Mouse (Mus musculus) intestine, embryonic 16.5 days (tissue): ENCODE measurements at regions not wholly inside any gene's neighbourhood (a gene's known extent, or its start where the extent isn't known, plus 50 kb on each side); places are given as distances from the start of the nearest gene placed in this dataset.

Experiments used
- ATAC-seq: fragments of 200-750 bp; cut with Nextera tagmentation; 2 replicates; pipeline ENCODE4 v1.8.0; 2017; ENCODE audit warnings: moderate TSS enrichment, moderate library complexity
- H3K27ac ChIP-seq: fragments of 300-500 bp; sonication (generic); 2 replicates; pipeline ENCODE4 v1.5.1; 2014; ENCODE audit warnings: mild to moderate bottlenecking, low read length
- H3K27me3 ChIP-seq: fragments of 300-500 bp; sonication (generic); replicated peaks from 2 replicates; pipeline ENCODE4 v1.6.1; 2014; ENCODE audit warnings: low read length, control low read depth, mixed read lengths; ENCODE audit not compliant: control insufficient read depth, insufficient read depth
- H3K36me3 ChIP-seq: fragments of 300-500 bp; sonication (generic); 2 replicates; pipeline ENCODE4 v1.6.1; 2014; ENCODE audit warnings: low read length, control low read depth; ENCODE audit not compliant: control insufficient read depth, insufficient read depth
- H3K4me1 ChIP-seq: fragments of 300-500 bp; sonication (generic); 2 replicates; pipeline ENCODE4 v1.6.1; 2014; ENCODE audit warnings: low read length, control low read depth, mixed read lengths; ENCODE audit not compliant: control insufficient read depth, insufficient read depth
- H3K4me2 ChIP-seq: fragments of 300-500 bp; sonication (generic); 2 replicates; pipeline ENCODE4 v1.6.1; 2014; ENCODE audit warnings: low read depth, low read length, control low read depth
- H3K4me3 ChIP-seq: fragments of 300-500 bp; sonication (generic); 2 replicates; pipeline ENCODE4 v1.5.1; 2014; ENCODE audit warnings: mild to moderate bottlenecking, low read length
- H3K9ac ChIP-seq: fragments of 300-500 bp; sonication (generic); 2 replicates; pipeline ENCODE4 v1.6.1; 2014; ENCODE audit warnings: low read depth, low read length
- H3K9me3 ChIP-seq: fragments of 300-500 bp; sonication (generic); 2 replicates; pipeline ENCODE4 v1.6.1; 2016; ENCODE audit warnings: low read length, control low read depth; ENCODE audit not compliant: control insufficient read depth
- WGBS: fragments of 180-500 bp; shearing (Covaris S2); extraction: QIAGEN DNeasy Blood & Tissue Kit; methylation state at CpG from one replicate; pipeline ENCODE4 v1.1.7; 2014; 5-methylcytosine and 5-hydroxymethylcytosine counted together

- Histone ChIP-seq H3K4me3 (no peak overlapping the region), H3K9ac (no peak overlapping the region), H3K36me3 (no peaks in the 10 kb centered on the region), H3K4me1 (no peaks in the 10 kb centered on the region), H3K4me2 (no peak overlapping the region), H3K9me3 (no peaks in the 10 kb centered on the region), H3K27ac (no peak overlapping the region), H3K27me3 (no peaks in the 10 kb centered on the region)
- 70% methylated on average over 7 of the region's 7 CpGs for WGBS
- no peak for ATAC-seq
These were observed 180.1 kb downstream of the Ube2e3 start for GRCm38 (mm10) chr2:79048020-79048419.

DNA sequence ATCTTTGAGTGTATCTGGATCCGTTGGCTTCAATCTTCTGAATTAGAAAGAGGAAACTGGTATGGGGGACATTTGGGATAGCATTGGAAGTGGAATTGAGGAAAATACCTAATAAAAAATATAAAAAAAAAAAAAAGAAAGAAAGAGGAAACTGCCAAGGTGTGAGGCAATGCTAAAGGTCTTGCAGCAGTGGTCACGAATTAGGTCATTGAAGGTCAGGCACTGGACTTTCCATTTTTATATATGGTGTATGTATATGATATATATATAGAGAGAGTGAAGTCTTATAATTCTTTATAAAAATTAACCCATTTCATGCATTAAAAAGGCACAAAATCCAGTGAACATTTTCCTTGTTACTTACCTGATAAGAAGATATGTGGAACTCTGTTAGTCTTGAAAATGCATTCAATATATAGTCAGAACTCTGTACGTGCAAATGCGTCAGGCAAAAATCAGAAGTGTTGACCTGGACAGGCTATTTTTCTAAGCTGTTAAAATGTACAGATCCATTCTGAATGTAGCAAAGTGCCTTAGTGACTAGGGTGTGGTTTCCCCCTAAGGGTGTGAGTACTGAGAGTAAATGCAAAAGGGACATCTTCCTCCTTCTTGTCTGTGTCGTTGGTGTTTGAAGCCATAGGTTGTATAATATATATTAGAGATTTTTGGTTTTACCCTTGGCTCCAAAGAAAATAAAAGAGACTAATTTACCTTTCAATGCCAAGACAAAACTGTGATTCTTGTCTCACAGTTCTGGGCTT is 181.0 kb downstream of the Ube2e3 start:
- Histone ChIP-seq H3K36me3 (no peaks in the 10 kb centered on the region), H3K9ac (no peak overlapping the region), H3K27me3 (no peaks in the 10 kb centered on the region), H3K27ac (no peak overlapping the region), H3K4me3 (no peak overlapping the region), H3K4me1 (no peaks in the 10 kb centered on the region), H3K4me2 (no peak overlapping the region), H3K9me3 (no peaks in the 10 kb centered on the region)
- WGBS, result 89% methylated on average over 5 of the region's 5 CpGs
- no peak for ATAC-seq

DNA sequence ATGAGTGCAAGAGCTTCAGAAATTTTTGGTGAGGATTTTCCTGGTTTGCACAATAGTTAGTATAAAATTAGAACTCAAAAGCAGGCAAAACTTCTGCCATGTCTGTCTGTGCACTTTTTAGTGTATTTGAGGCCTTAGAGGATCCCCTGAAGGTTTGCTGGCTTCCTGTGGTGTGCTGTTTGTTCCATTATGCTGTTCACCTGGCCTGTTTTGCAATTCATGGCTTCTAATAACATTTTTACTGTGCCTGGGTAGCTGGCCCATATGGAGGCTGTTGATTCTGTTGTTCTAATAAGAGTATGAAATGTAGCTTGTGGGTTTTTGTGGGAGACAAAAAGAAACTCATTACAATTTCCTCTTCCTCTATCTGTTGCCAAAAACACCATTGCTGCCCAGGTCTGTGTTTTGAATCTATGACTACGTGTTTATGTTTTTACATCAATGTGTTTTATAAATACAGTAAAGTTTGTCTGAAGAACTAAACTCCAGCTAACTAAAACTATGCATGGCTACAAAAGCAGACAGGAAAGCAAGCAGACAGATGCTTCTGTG is 182.6 kb downstream of the Ube2e3 start:
- WGBS, result 78% methylated on average over 1 of the region's 1 CpGs
- Histone ChIP-seq H3K4me1 (no peaks in the 10 kb centered on the region), H3K4me3 (no peak overlapping the region), H3K4me2 (no peak overlapping the region), H3K27ac (no peak overlapping the region), H3K27me3 (no peaks in the 10 kb centered on the region), H3K9ac (no peak overlapping the region), H3K36me3 (no peaks in the 10 kb centered on the region), H3K9me3 (no peaks in the 10 kb centered on the region)
- no peak for ATAC-seq

DNA sequence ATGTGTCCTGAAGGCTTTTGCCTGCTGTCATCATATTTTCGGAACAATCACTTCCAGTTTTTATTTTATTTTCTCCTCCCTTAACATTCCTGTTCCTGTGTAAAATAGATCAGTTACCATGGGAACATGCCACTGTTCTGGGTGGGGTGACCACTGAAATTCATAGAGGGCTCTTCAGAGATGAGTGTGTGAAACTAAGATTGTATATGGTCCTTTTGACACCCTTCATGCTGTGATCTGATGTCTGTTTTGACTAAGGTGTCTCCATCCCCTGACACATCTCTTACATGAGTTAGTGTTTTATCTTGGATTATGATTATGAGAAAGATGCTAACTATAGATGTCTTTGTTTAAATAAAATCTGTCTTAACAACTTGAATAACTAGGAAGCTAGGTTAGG is 184.3 kb downstream of the Ube2e3 start:
- H3K9ac ChIP-seq, result no peak overlapping the region
- WGBS, result 82% methylated on average over 1 of the region's 1 CpGs
- no peak overlapping the region for H3K4me3 ChIP-seq
- H3K36me3 ChIP-seq, result no peaks in the 10 kb centered on the region
- no peak overlapping the region for H3K4me2 ChIP-seq
- no peak overlapping the region for H3K27ac ChIP-seq
- no peaks in the 10 kb centered on the region for H3K27me3 ChIP-seq
- H3K9me3 ChIP-seq, result no peaks in the 10 kb centered on the region
- H3K4me1 ChIP-seq, result no peaks in the 10 kb centered on the region
- no peak for ATAC-seq

GRCm38 (mm10) chr2:79056138-79056537 is 188.2 kb downstream of the Ube2e3 start:
- Histone ChIP-seq H3K9me3 (no peaks in the 10 kb centered on the region), H3K9ac (no peak overlapping the region), H3K4me3 (no peak overlapping the region), H3K4me2 (no peak overlapping the region), H3K27me3 (no peaks in the 10 kb centered on the region), H3K4me1 (no peaks in the 10 kb centered on the region), H3K27ac (no peak overlapping the region), H3K36me3 (no peaks in the 10 kb centered on the region)
- WGBS, result 78% methylated on average over 2 of the region's 2 CpGs
- ATAC-seq, result no peak

GRCm38 (mm10) chr2:79059115-79059943 is 191.4 kb downstream of the Ube2e3 start:
- no peak overlapping the region for H3K4me2 ChIP-seq
- no peak overlapping the region for H3K27ac ChIP-seq
- H3K36me3 ChIP-seq, result no peaks in the 10 kb centered on the region
- no peaks in the 10 kb centered on the region for H3K9me3 ChIP-seq
- WGBS, result 79% methylated on average over 7 of the region's 7 CpGs
- no peaks in the 10 kb centered on the region for H3K27me3 ChIP-seq
- no peaks in the 10 kb centered on the region for H3K4me1 ChIP-seq
- no peak overlapping the region for H3K9ac ChIP-seq
- no peak for ATAC-seq
- no peak overlapping the region for H3K4me3 ChIP-seq

GRCm38 (mm10) chr2:79059944-79060238 is 192.0 kb downstream of the Ube2e3 start:
- no peaks in the 10 kb centered on the region for H3K36me3 ChIP-seq
- no peak overlapping the region for H3K27ac ChIP-seq
- H3K4me1 ChIP-seq, result no peaks in the 10 kb centered on the region
- H3K9me3 ChIP-seq, result no peaks in the 10 kb centered on the region
- no peak overlapping the region for H3K4me2 ChIP-seq
- no peak overlapping the region for H3K9ac ChIP-seq
- no peak for ATAC-seq
- H3K27me3 ChIP-seq, result no peaks in the 10 kb centered on the region
- 78% methylated on average over 4 of the region's 4 CpGs for WGBS
- no peak overlapping the region for H3K4me3 ChIP-seq

DNA sequence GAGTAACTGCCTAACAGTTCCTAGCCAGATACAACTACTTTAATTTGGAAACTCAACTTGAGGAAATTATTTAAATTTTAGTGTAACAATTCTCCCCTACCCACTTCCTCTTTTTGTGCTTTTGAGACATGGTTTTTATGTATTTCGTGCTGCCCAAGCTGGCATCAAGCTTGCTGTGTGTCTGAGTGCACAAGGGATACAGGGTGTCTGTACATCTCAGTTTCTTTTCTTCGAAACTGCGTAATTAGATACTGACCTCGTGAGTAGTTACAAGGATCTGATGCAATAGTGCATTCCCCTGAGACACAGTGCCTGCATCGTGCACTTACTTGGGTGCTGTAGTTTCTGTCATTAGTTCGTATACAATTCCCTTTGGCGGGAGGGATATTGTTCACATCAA is 192.4 kb downstream of the Ube2e3 start:
- ATAC-seq, result no peak
- no peak overlapping the region for H3K9ac ChIP-seq
- WGBS, result 78% methylated on average over 7 of the region's 7 CpGs

GRCm38 (mm10) chr2:79061645-79062044 is 193.6 kb upstream of the Itga4 start:
- Histone ChIP-seq H3K9ac (no peak overlapping the region), H3K27ac (no peak overlapping the region), H3K36me3 (no peaks in the 10 kb centered on the region), H3K4me3 (no peak overlapping the region), H3K27me3 (no peaks in the 10 kb centered on the region), H3K4me2 (no peak overlapping the region), H3K4me1 (no peaks in the 10 kb centered on the region), H3K9me3 (no peaks in the 10 kb centered on the region)
- 64% methylated on average over 4 of the region's 4 CpGs for WGBS
- no peak for ATAC-seq

More for the DNA sequence above, 192.4 kb downstream of the Ube2e3 start:
- Histone ChIP-seq H3K4me1 (no peaks in the 10 kb centered on the region), H3K36me3 (no peaks in the 10 kb centered on the region), H3K4me3 (no peak overlapping the region), H3K4me2 (no peak overlapping the region), H3K27ac (no peak overlapping the region), H3K9me3 (no peaks in the 10 kb centered on the region), H3K27me3 (no peaks in the 10 kb centered on the region)
